Mouse (Mus musculus) intestine, embryonic 14.5 days (tissue): Measurements from ENCODE around the gene Vmn1r3. TPM values are rescaled to one million over a fixed set of nuclear protein-coding genes. Genes with fewer than 3 reads are reported as not detected.
"Not testable (repeated sequence)": the region's sequence is repeated elsewhere in the genome, so short reads cannot be mapped to it uniquely, and the experiment has no call there.

Experiments used
- ATAC-seq: fragments of 200-750 bp; cut with Nextera tagmentation; replicated peaks from 2 replicates; pipeline ENCODE4 v1.8.0; 2017; ENCODE audit warnings: low read depth, moderate number of reproducible peaks, moderate TSS enrichment, moderate library complexity; ENCODE audit not compliant: low FRiP score, low TSS enrichment
- DNase-seq: peaks from one replicate; pipeline ENCODE4 v3.0.0-alpha.2; 2018; ENCODE audit warnings: low spot score
- H3K27ac ChIP-seq: fragments of 300-500 bp; sonication (generic); 2 replicates; pipeline ENCODE4 v1.5.1; 2014; ENCODE audit warnings: low read depth, mild to moderate bottlenecking, control low read depth
- H3K27me3 ChIP-seq: fragments of 300-500 bp; sonication (generic); replicated peaks from 2 replicates; pipeline ENCODE4 v1.6.1; 2014; ENCODE audit warnings: low read length, control low read depth; ENCODE audit not compliant: control insufficient read depth, insufficient read depth
- H3K36me3 ChIP-seq: fragments of 300-500 bp; sonication (generic); 2 replicates; pipeline ENCODE4 v1.6.1; 2014; ENCODE audit warnings: low read length, control low read depth; ENCODE audit not compliant: control insufficient read depth, insufficient read depth
- H3K4me1 ChIP-seq: fragments of 300-500 bp; sonication (generic); replicated peaks from 2 replicates; pipeline ENCODE4 v1.6.1; 2014; ENCODE audit warnings: low read length, control low read depth, mixed read lengths; ENCODE audit not compliant: control insufficient read depth, insufficient read depth
- H3K4me2 ChIP-seq: fragments of 300-500 bp; sonication (generic); 2 replicates; pipeline ENCODE4 v1.6.1; 2014; ENCODE audit warnings: low read length
- H3K4me3 ChIP-seq: fragments of 300-500 bp; sonication (generic); 2 replicates; pipeline ENCODE4 v1.5.1; 2014; ENCODE audit warnings: low read depth, low read length, control low read depth, mixed read lengths
- H3K9ac ChIP-seq: fragments of 300-500 bp; sonication (generic); 2 replicates; pipeline ENCODE4 v1.6.1; 2014; ENCODE audit warnings: mild to moderate bottlenecking, low read length
- H3K9me3 ChIP-seq: fragments of 300-500 bp; sonication (generic); 2 replicates; pipeline ENCODE4 v1.6.1; 2016; ENCODE audit warnings: low read length, control low read depth; ENCODE audit not compliant: control insufficient read depth
- WGBS: fragments of 180-500 bp; shearing (Covaris S2); extraction: QIAGEN DNeasy Blood & Tissue Kit; methylation state at CpG from one replicate; pipeline ENCODE4 v1.1.7; 2014; 5-methylcytosine and 5-hydroxymethylcytosine counted together
- polyA plus RNA-seq: library from polyadenylated mRNA; unstranded; fragments of >200 nt; fragmentation: Nextera tagmentation; extraction: Ambion mirVana; gene quantifications from 2 replicates; pipeline ENCODE4 v1.2.1, GENCODE M21; 2014

Vmn1r3 gene
- polyA plus RNA-seq, 1 experiment from 2014 or later: not detected

- H3K27me3 ChIP-seq, H3K4me1 ChIP-seq, DNase-seq, H3K27ac ChIP-seq, H3K4me2 ChIP-seq, H3K36me3 ChIP-seq, H3K9me3 ChIP-seq, H3K9ac ChIP-seq, H3K4me3 ChIP-seq, ATAC-seq: not testable (repeated sequence)
- WGBS: no CpG with 5 or more reads among the region's 1 CpGs
Observed at GRCm38 (mm10) chr4:3167020-3167419, 18.1 kb downstream of the Vmn1r3 start, which contains the start of gene Vmn1r2. Vmn1r2 (plus strand) TSS chr4:3167320.

- Histone ChIP-seq H3K9ac (no peak overlapping the region), H3K4me2 (no peak overlapping the region), H3K36me3 (no peaks in the 10 kb centered on the region), H3K27me3 (no peaks in the 10 kb centered on the region), H3K4me3 (no peak overlapping the region), H3K9me3 (no peaks in the 10 kb centered on the region), H3K27ac (no peak overlapping the region), H3K4me1 (no peaks in the 10 kb centered on the region)
- DNase-seq (no peak), ATAC-seq (no peak)
- WGBS: 90% methylated on average over 4 of the region's 4 CpGs
Observed at GRCm38 (mm10) chr4:3165046-3165445, 20.1 kb downstream of the Vmn1r3 start.

GRCm38 (mm10) chr4:3164429-3164828 is 20.7 kb downstream of the Vmn1r3 start:
- not testable (repeated sequence) for H3K4me1 ChIP-seq, ATAC-seq, DNase-seq, H3K9ac ChIP-seq, H3K36me3 ChIP-seq, H3K4me3 ChIP-seq, H3K4me2 ChIP-seq, H3K9me3 ChIP-seq, H3K27ac ChIP-seq, H3K27me3 ChIP-seq

GRCm38 (mm10) chr4:3153320-3153719 is 31.8 kb downstream of the Vmn1r3 start:
- not testable (repeated sequence) for H3K9me3 ChIP-seq, H3K4me1 ChIP-seq, H3K4me3 ChIP-seq, H3K27ac ChIP-seq, H3K4me2 ChIP-seq, H3K9ac ChIP-seq, DNase-seq, H3K27me3 ChIP-seq, H3K36me3 ChIP-seq, ATAC-seq
- 74% methylated on average over 2 of the region's 2 CpGs for WGBS

- H3K27me3 ChIP-seq, H3K4me3 ChIP-seq, H3K4me1 ChIP-seq, H3K9me3 ChIP-seq, H3K4me2 ChIP-seq, ATAC-seq, DNase-seq, H3K27ac ChIP-seq, H3K9ac ChIP-seq, H3K36me3 ChIP-seq: not testable (repeated sequence)
- no CpG with 5 or more reads among the region's 3 CpGs for WGBS
Observed at GRCm38 (mm10) chr4:3147926-3148325, 37.2 kb downstream of the Vmn1r3 start.

Other genes with a start within 250 kb of the Vmn1r3 start
- not detected in 2 replicates for gene Vmn1r2, start 18.0 kb downstream of the Vmn1r3 start, polyA plus RNA-seq